Mouse (Mus musculus) embryo, embryonic 11.5 days (tissue): ENCODE results near the gene Plin2.
"Not testable (repeated sequence)": the region's sequence is repeated elsewhere in the genome, so short reads cannot be mapped to it uniquely, and the experiment has no call there.

ENCODE experiments used
- DNase-seq: peaks from one replicate; pipeline ENCODE4 v3.0.0-alpha.2; 2012; ENCODE audit warnings: low read depth, low spot score

Plin2 gene

DNA sequence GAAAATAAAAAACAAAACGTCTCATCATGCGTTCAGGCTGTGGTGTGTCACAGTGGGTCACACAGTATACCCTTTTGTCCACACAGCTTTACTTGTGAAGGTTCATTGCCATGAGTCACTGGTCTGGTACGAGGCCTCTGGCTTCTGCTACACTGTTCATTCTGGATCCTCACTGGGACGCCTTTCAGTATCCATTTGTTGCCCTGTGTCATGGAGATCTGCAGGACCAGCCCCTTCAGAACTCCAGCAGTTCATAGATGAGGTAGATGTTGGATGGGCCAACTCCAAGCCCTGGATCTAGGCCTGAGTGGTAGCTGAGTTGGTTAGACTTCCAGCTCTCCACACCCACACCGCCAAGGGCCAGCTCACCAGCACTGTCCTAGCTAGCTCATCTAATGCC, 13.9 kb upstream of the Plin2 start:
- no peak for DNase-seq

DNA sequence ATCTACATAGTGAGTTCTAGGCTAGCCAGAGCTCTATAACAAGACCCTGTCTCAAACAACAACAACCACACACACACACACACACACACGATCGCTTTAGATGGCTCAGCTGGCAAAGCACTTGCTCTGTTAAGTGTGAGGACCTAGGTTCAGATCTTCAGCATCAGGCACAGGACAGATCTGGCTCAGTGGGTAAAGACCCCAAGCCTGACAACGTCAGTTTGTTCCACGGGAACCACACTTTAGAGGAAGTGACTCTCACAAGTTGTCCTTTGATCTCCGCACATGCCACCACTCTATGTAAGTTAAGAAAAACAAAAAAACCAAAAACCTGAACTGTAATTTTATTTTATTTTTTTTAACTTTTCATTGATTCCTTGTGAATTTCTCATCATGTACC, 13.4 kb upstream of the Plin2 start:
- DNase-seq = no peak

DNA sequence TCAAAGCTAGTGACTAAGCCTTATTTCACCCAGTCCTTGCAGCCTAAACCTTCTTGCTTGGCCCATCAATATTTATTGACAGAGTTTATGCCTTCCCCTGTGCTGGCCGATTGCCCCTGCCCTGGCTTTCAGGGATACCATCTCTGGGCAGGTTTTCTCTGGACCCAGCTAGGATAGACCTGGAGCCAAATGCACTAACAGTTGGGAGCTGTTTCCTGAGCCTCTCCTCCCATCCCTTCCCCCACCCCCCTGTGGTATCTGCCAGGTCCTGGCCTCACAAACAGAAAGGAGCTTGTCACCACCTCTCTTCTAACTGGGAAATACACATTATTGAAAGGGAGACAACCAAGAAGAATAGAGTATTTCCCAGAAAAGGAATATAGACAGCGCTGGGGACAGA, 12.0 kb upstream of the Plin2 start:
- no peak for DNase-seq

DNA sequence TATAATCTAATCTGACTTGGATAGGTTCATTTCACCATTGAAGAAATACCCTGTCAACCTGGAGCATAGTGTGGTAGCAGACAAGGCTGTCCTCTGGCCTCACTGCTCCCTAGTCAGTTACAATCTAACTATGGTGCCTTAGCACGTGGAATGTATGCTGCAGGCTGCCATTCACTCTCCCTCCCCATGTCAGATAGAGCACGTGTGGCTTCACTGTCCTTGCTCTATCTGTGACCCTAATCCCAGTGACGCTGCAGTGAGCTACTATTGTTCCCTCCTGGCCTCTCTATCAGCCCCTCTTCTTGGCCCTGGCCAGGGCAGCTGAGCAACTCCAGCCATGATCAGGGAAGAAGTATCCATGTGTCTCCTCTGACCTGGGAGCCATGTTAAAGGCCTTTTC, 11.6 kb upstream of the Plin2 start:
- DNase-seq = no peak

DNA sequence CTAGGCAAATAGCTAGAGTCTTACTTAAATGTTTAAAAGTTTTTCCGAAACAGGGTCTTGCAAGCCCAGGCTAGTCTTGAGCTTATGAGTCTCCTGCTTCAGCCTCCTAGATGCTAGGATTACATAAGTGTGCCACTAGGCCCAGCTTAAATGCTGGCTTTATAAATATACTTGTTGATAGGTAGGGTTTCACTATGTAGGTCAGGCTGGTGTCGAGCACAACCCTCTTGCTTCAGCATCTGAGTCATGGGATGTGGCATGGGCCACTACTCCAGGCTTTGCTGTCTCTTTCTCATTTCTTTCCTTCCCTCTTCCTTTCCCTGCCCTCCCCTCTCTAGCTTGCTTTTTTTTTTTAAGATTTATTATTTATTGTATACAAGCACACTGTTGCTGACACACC, 9.8 kb upstream of the Plin2 start:
- DNase-seq = no peak

DNA sequence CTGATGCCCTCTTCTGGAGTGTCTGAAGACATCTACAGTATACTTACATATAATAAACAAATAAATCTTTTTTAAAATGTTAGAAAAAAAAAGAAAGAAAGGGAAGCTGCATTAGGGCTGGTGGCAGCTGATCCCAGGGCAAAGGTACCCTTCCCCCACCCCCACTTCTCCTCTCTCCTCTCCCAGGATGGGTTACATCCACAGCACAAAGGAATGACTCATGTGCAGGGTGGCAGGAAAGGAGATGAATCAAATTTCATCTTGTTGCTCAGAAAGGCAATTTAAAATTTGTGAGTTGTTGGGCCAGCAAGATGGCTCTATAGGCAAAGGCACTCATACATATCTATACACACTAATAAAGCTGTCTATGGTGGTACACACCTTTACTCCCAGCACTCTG, 6.9 kb upstream of the Plin2 start:
- no peak for DNase-seq

DNA sequence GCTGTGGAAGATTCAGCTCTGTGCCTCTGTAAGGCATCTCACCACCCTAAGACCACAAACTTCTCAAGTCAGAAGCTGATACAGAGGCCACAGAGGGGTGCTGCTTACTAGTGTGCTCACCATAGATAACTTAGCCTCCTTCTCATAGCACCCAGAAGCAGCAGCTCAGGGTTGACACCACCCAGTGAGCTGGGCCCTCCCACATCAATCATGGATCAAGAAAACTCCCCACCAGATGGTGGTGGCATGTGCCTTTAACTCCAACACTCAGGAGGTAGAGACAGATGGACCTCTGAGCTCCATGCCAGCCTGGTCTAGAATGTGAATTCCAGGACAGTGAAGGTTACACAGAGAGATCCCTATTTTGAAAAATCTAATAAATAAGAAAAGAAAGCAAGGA, 4.9 kb upstream of the Plin2 start:
- DNase-seq = not testable (repeated sequence)

DNA sequence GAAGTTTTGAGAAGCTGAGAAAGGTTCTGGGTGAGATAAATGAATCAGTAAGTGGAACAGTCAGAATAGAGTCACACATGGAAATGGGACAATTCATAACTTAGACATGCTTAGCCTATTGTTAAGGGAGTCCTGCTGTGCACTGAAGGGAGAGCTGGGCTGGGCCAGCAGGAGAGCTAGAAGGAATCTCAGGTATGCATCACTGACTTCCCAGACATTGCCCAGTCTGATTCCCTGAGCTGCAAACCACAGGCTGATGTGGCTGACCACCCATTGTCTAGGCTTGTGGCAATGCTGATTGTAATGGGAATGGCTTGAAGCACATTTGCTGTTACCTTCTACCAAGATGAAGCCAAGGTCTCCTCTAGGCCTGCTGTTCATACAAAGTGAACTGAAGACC, 4.3 kb upstream of the Plin2 start:
- not testable (repeated sequence) for DNase-seq

DNA sequence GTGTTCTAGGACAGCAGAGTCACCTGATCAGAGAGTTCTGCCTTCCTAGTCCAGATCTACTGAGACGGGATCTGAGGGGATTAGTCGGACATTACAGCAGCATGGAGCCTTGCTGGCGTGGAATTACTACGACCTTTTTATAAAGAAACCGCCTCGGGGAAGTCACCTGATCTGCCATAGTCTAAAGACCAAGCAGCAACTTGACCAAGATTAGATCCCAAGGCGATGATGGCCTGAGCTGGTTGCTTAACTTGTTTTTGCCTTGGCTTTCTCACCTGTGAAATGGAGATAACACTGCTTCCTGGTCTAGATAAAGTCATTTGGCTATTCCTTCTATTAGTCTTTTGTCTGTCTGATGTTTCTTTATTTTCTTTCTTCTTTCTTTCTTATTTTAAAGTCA, 2.6 kb upstream of the Plin2 start:
- no peak for DNase-seq

DNA sequence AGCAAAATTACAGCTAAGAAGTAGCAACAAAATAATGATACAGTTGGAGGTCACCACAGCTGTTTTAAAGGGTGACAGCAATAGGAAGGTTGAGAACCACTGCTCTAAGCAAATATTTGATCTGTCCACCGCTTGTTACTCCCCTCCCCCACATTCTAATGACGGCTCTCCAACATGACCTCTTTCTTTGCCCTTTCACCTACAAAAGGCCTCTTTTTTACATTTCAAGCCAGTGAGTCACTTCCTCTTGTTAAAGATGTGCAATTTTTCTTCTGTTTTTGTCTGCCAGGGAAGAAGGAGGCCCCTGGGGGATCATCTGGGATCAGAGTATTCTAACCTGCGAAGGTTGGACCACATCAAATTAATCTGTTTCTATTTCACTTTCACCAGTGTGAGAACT, 1.9 kb upstream of the Plin2 start:
- no peak for DNase-seq

DNA sequence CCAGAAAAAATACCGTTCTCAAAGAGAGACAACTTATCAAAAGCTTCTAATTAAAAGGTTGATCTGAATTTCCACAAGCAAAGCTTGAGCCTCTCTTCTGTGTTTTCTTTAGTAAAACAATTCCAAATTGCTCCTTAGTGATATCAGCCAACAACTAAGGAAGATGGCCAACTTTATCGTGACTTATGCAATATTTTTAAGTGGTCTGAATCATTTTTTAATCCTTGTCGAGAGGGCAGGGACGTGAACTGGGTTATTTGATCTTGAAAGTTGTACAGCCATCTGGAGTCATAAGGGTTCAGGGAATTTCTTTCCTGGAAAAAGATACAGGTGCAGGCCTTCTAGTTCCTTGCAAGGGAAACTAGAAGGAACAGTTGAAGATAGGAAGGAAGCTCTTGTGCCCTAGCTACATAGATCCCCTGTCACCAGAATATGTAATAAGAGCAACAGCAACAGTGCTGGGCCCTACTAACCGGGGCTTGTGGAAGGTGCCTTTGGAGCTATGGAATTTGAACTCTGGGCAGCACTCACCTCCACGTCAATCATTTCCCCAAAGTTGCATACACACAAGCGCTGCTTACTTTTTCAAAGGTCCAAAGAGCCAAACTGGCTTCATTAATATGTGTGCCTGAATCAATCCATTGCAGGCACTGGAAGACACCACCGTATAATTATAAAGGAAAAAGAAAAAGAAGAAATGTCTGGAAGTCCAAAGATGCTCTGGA, 884 bp upstream of the Plin2 start:
- no peak for DNase-seq

DNA sequence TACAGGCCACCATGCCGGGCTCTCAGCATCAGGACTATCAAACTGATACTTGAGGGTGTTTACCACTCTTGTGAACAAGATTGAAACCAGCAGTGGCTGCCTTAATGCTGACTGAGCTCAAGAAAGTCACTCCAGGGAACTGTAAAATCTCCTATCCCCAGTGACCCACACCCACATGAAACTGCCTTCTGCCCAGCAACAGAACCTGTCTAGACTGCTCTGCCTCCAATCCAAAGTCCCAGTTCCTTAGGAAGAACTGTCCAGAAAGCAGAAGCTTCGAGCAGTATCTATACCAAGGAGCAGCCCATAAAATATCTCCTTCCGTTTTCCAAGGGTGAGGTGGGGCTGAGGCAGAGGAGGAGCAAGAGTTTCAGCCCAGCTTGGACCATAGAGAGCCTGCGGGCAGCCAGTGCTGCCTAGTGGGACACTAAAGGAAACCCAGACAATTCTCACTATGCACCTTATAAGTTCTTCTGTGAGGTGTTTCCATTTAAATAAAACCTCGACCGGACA, 563 bp downstream of the Plin2 start:
- not testable (repeated sequence) for DNase-seq

DNA sequence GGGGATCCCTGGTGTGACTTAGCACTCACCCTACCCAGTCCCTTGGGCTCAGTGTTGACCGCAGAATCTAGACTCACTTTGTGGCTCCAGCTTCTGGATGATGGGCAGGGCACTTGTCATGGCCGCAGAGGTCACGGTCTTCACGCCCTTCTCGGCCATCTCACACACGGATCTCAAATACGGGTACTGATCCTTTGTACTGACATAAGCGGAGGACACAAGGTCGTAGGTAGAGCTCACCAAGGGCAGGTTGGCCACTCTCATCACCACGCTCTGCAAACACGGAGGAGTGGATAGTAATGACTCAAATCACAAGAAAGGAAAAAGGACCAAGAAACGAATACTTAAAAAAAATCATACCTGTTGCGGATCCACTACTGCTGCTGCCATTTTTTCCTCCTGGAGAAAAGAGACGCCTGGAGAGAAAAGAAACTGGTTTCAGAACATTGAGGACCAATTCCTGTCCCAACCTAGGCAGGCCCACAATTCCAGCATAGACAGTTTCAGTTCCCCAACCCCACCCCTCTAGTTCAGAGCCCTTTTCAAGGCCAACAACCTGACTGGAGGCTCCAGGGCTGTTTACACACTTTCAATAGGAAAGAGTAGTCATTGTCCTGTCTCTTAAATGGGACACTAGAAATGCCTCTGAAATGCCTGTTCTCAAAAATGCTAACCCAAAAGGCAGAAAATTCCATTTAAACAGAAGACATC, 1.4 kb downstream of the Plin2 start:
- DNase-seq = no peak

DNA sequence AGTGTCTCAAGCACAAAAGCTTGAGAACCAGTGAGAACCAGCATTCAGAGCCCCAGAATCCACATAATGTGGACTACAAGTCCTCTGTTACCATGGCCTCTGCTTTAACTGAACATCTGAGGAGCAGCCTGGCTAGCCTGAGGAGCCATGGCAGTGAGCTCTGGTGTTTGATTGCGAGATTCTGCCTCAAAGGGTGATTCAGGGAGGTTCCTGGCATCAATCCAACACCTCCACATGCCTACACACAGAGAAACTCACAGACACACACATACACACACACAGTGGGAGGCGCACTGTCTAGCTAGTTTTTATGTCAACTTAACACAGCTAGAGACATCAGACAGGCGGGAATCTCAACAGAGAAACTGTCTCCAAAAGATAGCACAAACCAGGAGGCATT, 4.3 kb downstream of the Plin2 start:
- no peak for DNase-seq

DNA sequence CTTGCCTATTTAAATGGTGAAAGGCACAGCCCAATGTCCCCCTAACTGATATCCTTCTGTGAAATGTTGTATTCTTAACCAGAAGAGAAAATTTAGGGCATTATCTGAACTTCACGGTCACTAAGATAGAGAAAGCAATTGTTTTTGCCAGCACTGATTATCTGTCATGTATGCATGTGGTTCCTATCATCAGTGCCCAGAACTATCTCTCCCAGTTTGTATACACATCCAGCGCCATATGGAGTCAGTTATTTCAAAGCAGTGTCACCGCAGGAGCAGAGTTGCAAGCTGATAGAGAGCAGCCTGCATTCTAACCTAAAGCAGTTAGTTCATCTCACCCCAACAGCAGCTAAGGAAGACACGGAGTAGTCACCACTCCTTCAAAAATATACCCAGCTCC, 5.9 kb downstream of the Plin2 start:
- DNase-seq = no peak

DNA sequence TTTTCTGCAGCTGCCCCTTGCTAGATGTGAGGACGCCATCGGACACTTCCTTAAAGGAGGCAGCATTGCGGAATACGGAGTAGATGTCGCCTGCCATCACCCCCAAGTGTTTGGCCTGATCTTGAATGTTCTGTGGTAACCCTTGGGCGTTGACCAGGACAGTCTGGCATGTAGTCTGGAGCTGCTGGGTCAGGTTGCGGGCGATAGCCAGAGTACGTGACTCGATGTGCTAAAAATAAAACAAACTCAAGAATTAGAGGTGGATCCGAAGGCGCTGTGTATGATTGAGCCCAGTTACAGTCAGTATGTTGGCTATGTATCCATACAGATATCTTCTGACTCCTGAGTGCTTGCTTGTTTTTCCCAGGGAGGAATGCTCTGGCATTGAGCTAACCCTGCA, 12.7 kb downstream of the Plin2 start:
- DNase-seq = no peak

DNA sequence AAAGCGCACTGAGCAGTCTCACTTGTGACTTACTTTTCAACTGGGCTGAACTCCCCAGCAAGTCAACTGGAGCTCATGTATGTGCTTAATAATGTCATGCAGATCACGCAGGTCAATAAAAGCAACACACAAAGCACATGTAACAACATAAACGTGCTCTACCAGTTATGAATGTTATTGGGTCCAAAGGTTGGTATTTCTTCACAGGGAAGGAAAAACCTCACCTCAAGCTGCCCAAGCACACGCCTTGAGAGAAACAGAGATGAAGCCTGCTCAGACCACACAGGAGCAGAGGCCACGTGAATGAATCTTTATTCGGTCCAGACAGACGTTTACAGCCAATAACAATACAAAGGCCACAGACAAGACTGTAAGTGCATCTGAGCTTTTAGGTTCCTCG, 13.4 kb downstream of the Plin2 start:
- DNase-seq = not testable (repeated sequence)

DNA sequence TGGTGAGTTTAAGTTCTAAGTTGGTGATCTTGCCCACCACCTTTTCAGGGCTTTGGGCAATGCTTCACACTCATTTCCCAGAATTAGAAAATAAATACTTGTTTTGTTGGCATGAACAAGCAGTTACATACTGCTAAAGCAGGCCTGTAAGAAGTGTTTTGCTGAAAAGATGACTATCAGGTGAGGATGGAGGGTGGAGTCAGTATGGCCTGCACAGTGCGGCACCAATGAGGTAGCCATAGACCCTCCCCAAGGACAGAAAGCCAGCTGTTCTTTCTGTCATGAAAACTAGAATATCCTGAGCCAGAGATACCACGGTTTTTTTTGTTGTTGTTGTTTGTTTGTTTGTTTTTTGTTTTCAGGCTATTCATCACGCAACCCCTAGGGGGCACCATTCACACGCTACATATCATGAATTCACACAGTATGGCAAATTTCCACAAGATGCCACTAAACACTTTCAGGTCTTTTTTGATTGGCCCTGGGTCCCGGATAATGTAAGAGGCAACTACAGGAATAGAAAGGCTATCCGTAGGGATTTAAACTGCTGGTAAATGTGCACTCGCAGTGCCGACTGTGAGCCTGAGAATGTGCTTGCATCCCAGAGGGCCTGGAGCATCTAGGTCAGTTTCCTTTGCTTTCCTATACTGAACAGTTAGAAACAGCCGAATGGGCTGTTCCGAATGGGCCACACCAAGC, 18.0 kb downstream of the Plin2 start:
- DNase-seq = no peak

DNA sequence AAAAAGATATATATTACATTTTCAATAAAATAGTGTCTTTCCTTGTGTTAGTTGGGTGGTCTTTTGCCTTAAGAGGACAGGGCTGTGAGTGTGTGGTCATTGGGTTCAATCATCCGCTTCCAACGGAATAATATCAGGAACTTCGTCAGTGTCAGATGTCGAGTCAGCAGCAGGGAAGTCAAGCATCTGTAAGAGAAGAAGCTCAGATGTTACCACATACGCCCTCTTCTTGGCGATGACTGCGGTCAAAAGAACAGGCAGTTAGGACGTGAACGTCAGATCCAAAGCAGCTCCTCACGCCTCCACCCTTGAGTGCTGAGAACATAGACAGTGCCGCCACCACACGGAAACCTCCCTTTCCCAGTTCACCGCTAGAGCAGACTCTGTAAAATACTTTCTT, 21.5 kb downstream of the Plin2 start:
- DNase-seq = not testable (repeated sequence)

DNA sequence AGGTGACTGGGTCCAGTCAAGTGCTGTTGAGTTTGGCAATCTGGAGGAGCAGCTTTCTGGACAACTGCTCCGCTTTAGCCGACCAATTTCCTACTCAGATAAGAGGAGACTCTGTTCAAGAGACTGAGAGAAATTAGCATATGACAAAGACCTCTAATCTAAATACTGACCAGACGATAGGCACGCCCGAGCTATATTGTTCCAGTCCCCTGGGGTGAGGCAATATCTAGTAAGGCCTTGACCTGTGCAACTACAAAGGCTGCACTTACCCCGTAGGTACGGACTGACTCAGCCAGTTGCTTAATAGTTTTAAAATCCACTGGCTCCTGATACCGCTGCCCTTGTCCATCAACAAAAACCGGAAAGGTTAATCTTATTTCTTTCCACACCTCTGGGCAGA, 32.3 kb downstream of the Plin2 start:
- DNase-seq = not testable (repeated sequence)

DNA sequence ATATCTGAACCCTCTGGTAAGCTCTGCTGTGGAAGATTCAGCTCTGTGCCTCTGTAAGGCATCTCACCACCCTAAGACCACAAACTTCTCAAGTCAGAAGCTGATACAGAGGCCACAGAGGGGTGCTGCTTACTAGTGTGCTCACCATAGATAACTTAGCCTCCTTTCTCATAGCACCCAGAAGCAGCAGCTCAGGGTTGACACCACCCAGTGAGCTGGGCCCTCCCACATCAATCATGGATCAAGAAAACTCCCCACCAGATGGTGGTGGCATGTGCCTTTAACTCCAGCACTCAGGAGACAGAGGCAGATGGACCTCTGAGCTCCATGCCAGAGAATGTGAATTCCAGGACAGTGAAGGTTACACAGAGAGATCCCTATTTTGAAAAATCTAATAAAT, 35.0 kb downstream of the Plin2 start:
- not testable (repeated sequence) for DNase-seq

DNA sequence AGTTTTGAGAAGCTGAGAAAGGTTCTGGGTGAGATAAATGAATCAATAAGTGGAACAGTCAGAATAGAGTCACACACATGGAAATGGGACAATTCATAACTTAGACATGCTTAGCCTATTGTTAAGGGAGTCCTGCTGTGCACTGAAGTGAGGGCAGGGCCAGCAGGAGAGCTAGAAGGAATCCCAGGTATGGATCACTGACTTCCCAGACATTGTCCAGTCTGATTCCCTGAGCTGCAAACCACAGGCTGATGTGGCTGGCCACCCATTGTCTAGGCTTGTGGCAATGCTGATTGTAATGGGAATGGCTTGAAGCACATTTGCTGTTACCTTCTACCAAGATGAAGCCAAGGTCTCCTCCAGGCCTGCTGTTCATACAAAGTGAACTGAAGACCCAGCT, 35.5 kb downstream of the Plin2 start:
- DNase-seq = not testable (repeated sequence)

DNA sequence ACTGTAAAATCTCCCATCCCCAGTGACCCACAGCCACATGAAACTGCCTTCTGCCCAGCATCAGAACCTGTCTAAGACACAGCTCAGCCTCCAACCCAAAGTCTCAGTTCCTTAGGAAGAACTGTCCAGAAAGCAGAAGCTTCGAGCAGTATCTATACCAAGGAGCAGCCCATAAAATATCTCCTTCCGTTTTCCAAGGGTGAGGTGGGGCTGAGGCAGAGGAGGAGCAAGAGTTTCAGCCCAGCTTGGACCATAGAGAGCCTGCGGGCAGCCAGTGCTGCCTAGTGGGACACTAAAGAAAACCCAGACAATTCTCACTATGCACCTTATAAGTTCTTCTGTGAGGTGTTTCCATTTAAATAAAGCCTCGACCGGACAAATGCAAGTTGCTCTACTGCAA, 37.3 kb downstream of the Plin2 start:
- DNase-seq = not testable (repeated sequence)
